ENCODE assay signal across 18 mouse cellular contexts in genomic region chr12:92748576-92748975, GRCm38 (mm10).
"Had no signal": no experiment of that assay in that cellular context is flagged by ENCODE, and none has a peak within 500 bp of the region (broad histone marks: within the 10 kb centered on the region; RNA-seq: fewer than 3 reads in every experiment).

No protein-coding gene starts in this region.

- H3K4me3 ChIP-seq: midbrain, embryonic 10.5 days; midbrain, embryonic 12.5 days; myocyte; neural tube, embryonic 13.5 days; neural tube, embryonic 15.5 days had no signal

- H3K9ac ChIP-seq: lung, embryonic 14.5 days; midbrain, embryonic 12.5 days; neural tube, embryonic 13.5 days; neural tube, embryonic 15.5 days had no signal

- H3K27me3 ChIP-seq: midbrain, embryonic 12.5 days; neural tube, embryonic 13.5 days; neural tube, embryonic 15.5 days had no signal

- H3K4me2 ChIP-seq: lung, embryonic 14.5 days; midbrain, embryonic 12.5 days; neural tube, embryonic 13.5 days; neural tube, embryonic 15.5 days had no signal

- DNase-seq: lung, embryonic 14.5 days; lung, postnatal 10 days; lung, postnatal 4 days; midbrain, embryonic 14.5 days; retina, postnatal 1 day; right cerebral cortex, adult 18-20 months; right cerebral cortex, postnatal 25 days; right cerebral cortex, postnatal 4 days; spleen, adult 18-20 months; thymus, adult 18-20 months; thymus, postnatal 14 days; thymus, postnatal 36 days had no signal

- H3K9me3 ChIP-seq: midbrain, embryonic 10.5 days; midbrain, embryonic 12.5 days; neural tube, embryonic 13.5 days; neural tube, embryonic 15.5 days had no signal

- H3K27ac ChIP-seq: midbrain, embryonic 10.5 days; midbrain, embryonic 12.5 days; neural tube, embryonic 13.5 days; neural tube, embryonic 15.5 days had no signal

- H3K36me3 ChIP-seq: midbrain, embryonic 10.5 days; midbrain, embryonic 12.5 days; neural tube, embryonic 13.5 days; neural tube, embryonic 15.5 days had no signal

- H3K4me1 ChIP-seq: midbrain, embryonic 10.5 days; midbrain, embryonic 12.5 days; neural tube, embryonic 13.5 days; neural tube, embryonic 15.5 days had no signal

- ATAC-seq: midbrain, embryonic 16.5 days had no signal
